Mouse (Mus musculus) liver, embryonic 12.5 days (tissue): Measurements from ENCODE around the gene Olfr967. TPM values are rescaled to one million over a fixed set of nuclear protein-coding genes. Genes with fewer than 3 reads are reported as not detected.
"Not testable (repeated sequence)": the region's sequence is repeated elsewhere in the genome, so short reads cannot be mapped to it uniquely, and the experiment has no call there.

Experiments used
- ATAC-seq: fragments of 200-750 bp; cut with Nextera tagmentation; 2 replicates; pipeline ENCODE4 v1.8.0; 2017; ENCODE audit warnings: moderate number of reproducible peaks, mild to moderate bottlenecking, moderate library complexity
- H3K27ac ChIP-seq: fragments of 300-500 bp; sonication (generic); 2 replicates; pipeline ENCODE4 v1.5.1; 2016; ENCODE audit warnings: mild to moderate bottlenecking
- H3K27me3 ChIP-seq: fragments of 300-500 bp; sonication (generic); replicated peaks from 2 replicates; pipeline ENCODE4 v1.6.1; 2016; ENCODE audit warnings: mild to moderate bottlenecking, moderate library complexity
- H3K36me3 ChIP-seq: fragments of 300-500 bp; sonication (generic); 2 replicates; pipeline ENCODE4 v1.6.1; 2016; ENCODE audit warnings: mild to moderate bottlenecking, moderate library complexity
- H3K4me1 ChIP-seq: fragments of 300-500 bp; sonication (generic); 2 replicates; pipeline ENCODE4 v1.6.1; 2016
- H3K4me2 ChIP-seq: fragments of 300-500 bp; sonication (generic); 2 replicates; pipeline ENCODE4 v1.6.1; 2016; ENCODE audit warnings: mild to moderate bottlenecking, moderate library complexity
- H3K4me3 ChIP-seq: fragments of 300-500 bp; sonication (generic); 2 replicates; pipeline ENCODE4 v1.5.1; 2016; ENCODE audit warnings: mild to moderate bottlenecking, moderate library complexity
- H3K9ac ChIP-seq: fragments of 300-500 bp; sonication (generic); 2 replicates; pipeline ENCODE4 v1.6.1; 2016; ENCODE audit warnings: mild to moderate bottlenecking, moderate library complexity
- H3K9me3 ChIP-seq: fragments of 300-500 bp; sonication (generic); replicated peaks from 2 replicates; pipeline ENCODE4 v1.6.1; 2016; ENCODE audit warnings: mild to moderate bottlenecking, moderate library complexity
- WGBS: fragments of 180-500 bp; shearing (Covaris S2); methylation state at CpG from one replicate; pipeline ENCODE4 v1.1.7; 2016; ENCODE audit not compliant: insufficient replicate concordance; 5-methylcytosine and 5-hydroxymethylcytosine counted together
- polyA plus RNA-seq: library from polyadenylated mRNA; unstranded; fragments of >200 nt; fragmentation: Nextera tagmentation; extraction: Ambion mirVana; gene quantifications from 2 replicates; pipeline ENCODE4 v1.2.1, GENCODE M21; 2016

Olfr967 gene
- polyA plus RNA-seq: not detected in 2 replicates

DNA sequence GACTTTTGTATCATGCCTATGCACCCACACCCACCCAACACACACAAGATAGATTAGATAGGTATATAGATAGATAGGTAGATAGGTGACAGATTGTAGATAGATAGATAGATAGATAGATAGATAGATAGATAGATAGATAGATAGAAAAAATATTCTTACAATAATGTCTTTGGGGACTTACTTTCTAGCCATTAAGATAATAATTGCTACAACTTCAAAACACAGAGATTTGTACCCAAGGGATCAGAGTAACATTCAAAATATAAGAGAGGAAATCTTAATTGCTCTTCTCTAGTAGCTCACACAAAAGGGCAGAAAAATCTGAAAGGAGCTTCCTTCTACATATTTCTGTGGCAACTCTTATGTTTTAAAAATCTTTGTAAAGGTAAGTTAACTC, at the start of gene Olfr967:
Gene Olfr967 (plus strand): TSS at position 301 of the 400 bp plus-strand sequence.
- H3K27ac ChIP-seq: no peak within 1 kb of the TSS
- no peak within 1 kb of the TSS for H3K9ac ChIP-seq
- no peaks in the 10 kb centered on the region for H3K9me3 ChIP-seq
- no peak within 1 kb of the TSS for H3K4me3 ChIP-seq
- no peaks in the 10 kb centered on the region for H3K27me3 ChIP-seq
- no peak for ATAC-seq
- H3K4me1 ChIP-seq: no peaks in the 10 kb centered on the region
- H3K4me2 ChIP-seq: no peak within 1 kb of the TSS
- H3K36me3 ChIP-seq: no peaks in the 10 kb centered on the region

DNA sequence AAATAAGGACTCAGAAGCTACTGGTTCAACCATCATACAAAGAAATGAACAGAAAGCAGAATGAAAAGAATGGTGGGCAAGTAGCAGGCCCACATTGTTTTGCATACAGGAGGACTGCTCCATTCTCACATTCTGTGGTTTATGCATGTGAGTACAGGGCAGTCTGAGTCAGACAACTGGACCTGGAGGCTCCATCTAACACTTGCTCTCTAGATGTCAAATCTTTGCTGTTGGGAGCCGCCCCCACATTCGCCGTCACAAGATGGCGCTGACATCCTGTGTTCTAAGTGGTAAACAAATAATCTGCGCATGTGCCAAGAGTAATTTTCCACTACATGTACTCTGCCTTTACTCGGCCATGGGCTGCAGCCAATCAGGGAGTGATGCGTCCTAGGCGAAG, 44.9 kb upstream of the Olfr967 start:
- H3K9me3 ChIP-seq, H3K4me2 ChIP-seq, ATAC-seq, H3K4me1 ChIP-seq, H3K36me3 ChIP-seq, H3K4me3 ChIP-seq, H3K27me3 ChIP-seq, H3K9ac ChIP-seq, H3K27ac ChIP-seq: not testable (repeated sequence)
- WGBS: 84% methylated on average over 8 of the region's 8 CpGs

DNA sequence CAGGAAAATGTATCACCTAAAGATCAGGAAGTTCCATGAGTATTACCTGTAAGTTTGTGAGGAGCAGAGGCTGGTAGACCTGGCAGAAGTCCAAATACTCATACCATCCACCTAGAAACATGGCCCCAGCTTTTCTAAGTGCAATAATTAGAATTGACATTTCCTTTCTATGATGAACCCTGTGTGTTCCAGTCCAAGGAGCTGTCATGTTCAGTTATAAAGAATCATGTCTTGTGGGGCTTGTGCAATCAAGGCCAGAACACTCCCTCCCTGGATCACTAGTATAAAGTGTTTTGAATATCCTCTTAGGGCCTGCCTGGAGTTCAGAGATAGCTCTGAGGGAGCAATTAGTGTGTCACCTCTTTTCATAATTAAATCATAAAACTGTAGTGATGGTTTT, 39.0 kb upstream of the Olfr967 start, which contains the start of gene Olfr149:
Gene Olfr149 (minus strand): TSS at position 101 of the 400 bp plus-strand sequence.
- no peak within 1 kb of the TSS for H3K27ac ChIP-seq
- no peak for ATAC-seq
- no peak within 1 kb of the TSS for H3K4me3 ChIP-seq
- H3K9ac ChIP-seq: no peak within 1 kb of the TSS
- no peaks in the 10 kb centered on the region for H3K27me3 ChIP-seq
- no peaks in the 10 kb centered on the region for H3K36me3 ChIP-seq
- no peak within 1 kb of the TSS for H3K4me2 ChIP-seq
- H3K9me3 ChIP-seq: no peaks in the 10 kb centered on the region
- H3K4me1 ChIP-seq: no peaks in the 10 kb centered on the region

DNA sequence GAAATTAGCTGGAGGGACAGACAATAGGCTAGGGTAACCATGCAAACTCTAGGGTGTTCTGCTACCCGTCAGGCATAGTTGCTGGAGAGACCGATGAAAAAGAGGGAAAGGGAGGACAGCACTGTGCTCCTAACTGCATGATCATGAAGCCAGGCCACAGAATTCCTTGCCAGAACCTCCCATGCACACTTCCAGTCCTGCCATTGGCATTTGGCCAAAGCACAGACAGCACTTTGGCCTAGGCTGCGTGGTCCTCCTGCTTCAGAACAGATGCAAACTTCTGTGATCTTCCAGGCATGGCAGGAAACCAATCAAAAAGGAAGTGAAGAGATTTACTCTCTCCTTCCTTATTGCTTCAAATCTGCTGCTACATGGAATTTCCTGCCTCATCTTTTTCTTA, 37.1 kb upstream of the Olfr967 start:
- Histone ChIP-seq H3K4me2 (no peak overlapping the region), H3K4me3 (no peak overlapping the region), H3K9me3 (no peaks in the 10 kb centered on the region), H3K36me3 (no peaks in the 10 kb centered on the region), H3K27ac (no peak overlapping the region), H3K4me1 (no peaks in the 10 kb centered on the region), H3K27me3 (no peaks in the 10 kb centered on the region), H3K9ac (no peak overlapping the region)
- no peak for ATAC-seq
- WGBS: 46% methylated on average over 3 of the region's 3 CpGs

DNA sequence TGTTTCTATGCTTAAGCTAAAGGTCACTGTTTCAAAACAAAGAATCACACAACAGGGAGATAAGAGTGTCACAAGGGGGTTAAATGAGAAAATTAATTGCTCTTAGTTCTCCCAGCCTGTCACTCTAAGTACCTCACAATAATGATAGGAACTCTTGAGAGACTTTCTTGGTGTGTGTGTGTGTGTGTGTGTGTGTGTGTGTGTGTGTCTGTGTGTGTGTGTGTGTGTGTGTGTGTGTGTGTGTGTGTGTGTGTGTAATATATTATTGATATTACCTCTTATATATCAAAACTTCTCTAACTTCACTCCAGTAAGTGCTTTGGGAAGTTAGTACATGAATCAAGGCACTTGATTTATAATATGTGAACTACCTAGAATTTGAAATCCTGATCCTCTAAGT, 35.0 kb upstream of the Olfr967 start, which contains the start of gene Olfr965:
Gene Olfr965 (plus strand): TSS at position 301 of the 400 bp plus-strand sequence.
- Histone ChIP-seq H3K4me1 (no peaks in the 10 kb centered on the region), H3K9me3 (no peaks in the 10 kb centered on the region), H3K4me2 (no peak within 1 kb of the TSS), H3K9ac (no peak within 1 kb of the TSS), H3K27ac (no peak within 1 kb of the TSS), H3K4me3 (no peak within 1 kb of the TSS), H3K36me3 (no peaks in the 10 kb centered on the region), H3K27me3 (no peaks in the 10 kb centered on the region)
- no peak for ATAC-seq

DNA sequence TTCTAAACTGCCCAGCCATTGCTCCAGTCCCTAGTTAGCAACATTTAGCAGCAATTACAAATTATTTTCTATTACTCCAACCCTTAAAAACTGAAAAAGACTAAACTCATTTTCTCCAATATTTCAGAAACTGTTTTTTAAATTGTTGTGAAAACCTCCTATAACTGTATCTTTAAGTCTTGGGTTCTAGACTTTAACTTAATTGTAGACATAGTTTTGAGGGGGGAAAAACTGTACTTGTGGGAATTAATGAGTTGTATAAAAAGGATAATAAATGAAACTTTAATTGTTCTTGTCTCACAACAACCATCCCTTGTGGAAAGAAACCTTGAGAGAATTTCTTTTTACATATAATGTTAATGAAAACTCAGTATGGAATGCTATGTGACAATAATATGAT, 15.4 kb upstream of the Olfr967 start, which contains the start of gene Olfr150:
Gene Olfr150 (plus strand): TSS at position 301 of the 400 bp plus-strand sequence.
- H3K4me1 ChIP-seq: no peaks in the 10 kb centered on the region
- H3K36me3 ChIP-seq: no peaks in the 10 kb centered on the region
- H3K9me3 ChIP-seq: no peaks in the 10 kb centered on the region
- no peak within 1 kb of the TSS for H3K27ac ChIP-seq
- no peak within 1 kb of the TSS for H3K4me2 ChIP-seq
- no peak within 1 kb of the TSS for H3K9ac ChIP-seq
- no peak for ATAC-seq
- H3K27me3 ChIP-seq: no peaks in the 10 kb centered on the region
- H3K4me3 ChIP-seq: no peak within 1 kb of the TSS

DNA sequence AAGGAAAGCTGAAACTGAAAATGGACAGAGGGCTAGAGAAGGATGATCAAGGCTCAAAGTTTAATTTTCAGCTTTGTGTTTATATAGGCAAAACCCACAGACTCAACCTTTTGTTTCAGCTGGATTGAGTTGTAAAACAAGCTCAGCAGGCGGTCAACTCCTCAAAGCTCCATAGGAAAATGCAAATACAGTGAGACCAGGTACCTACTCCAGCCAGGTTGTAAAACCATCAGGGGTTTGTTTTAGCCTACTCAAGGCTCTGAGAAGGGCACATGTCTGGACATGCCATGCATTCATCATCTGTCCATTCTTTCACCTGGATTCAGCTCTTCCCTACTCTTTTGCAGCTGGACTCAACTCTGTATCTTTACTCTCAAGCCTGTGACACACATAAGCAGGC, 5.3 kb upstream of the Olfr967 start:
- no peaks in the 10 kb centered on the region for H3K27me3 ChIP-seq
- no peaks in the 10 kb centered on the region for H3K9me3 ChIP-seq
- no peak overlapping the region for H3K9ac ChIP-seq
- H3K4me2 ChIP-seq: no peak overlapping the region
- H3K4me1 ChIP-seq: no peaks in the 10 kb centered on the region
- no peak for ATAC-seq
- WGBS: 70% methylated on average over 1 of the region's 1 CpGs
- H3K4me3 ChIP-seq: no peak overlapping the region
- no peaks in the 10 kb centered on the region for H3K36me3 ChIP-seq
- H3K27ac ChIP-seq: no peak overlapping the region

DNA sequence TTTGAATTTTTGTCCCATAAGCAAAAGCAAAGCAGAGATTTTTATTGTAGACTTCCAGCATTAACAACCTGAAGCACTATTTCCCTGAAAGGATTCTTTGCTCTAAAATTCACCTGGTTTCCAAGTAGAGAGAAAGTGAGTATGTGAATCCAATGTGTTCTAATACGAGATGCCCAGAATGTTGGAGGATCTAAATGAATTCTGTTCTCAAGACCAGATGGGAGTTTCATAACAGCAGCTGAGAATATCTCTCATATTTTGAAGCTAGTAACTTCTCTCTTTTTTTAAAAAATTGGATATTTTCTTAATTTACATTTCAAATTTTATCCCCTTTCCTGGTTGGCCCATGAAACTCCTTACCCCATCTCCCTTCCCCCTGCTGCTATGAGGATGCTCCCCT, 379 bp downstream of the Olfr967 start:
- Histone ChIP-seq H3K9me3 (no peaks in the 10 kb centered on the region), H3K27ac (no peak overlapping the region), H3K27me3 (no peaks in the 10 kb centered on the region), H3K9ac (no peak overlapping the region), H3K4me1 (no peaks in the 10 kb centered on the region), H3K36me3 (no peaks in the 10 kb centered on the region), H3K4me3 (no peak overlapping the region), H3K4me2 (no peak overlapping the region)
- 57% methylated on average over 1 of the region's 1 CpGs for WGBS
- no peak for ATAC-seq

DNA sequence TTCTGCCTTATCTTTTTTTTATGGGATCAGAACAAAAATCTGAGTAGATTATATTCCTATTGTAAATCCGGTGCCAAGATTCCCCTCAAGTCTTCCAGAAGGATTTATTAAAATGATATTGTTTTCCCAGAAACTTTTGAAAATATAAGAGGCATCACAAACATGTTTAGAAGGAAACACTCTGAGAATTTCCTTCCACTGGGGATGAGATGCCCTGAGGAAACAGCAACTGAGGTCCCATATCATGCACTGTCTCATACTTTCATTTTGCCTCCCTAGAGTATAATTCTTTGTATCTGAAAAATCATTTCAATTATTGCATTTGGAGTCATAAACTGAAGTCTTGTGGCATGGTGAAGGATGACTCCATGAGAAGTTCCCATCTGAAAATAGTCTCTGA, 37.1 kb downstream of the Olfr967 start, which contains the start of gene Olfr968:
Gene Olfr968 (minus strand): TSS at position 101 of the 400 bp plus-strand sequence.
- no peak within 1 kb of the TSS for H3K27ac ChIP-seq
- H3K4me3 ChIP-seq: no peak within 1 kb of the TSS
- H3K9me3 ChIP-seq: no peaks in the 10 kb centered on the region
- no peak within 1 kb of the TSS for H3K9ac ChIP-seq
- H3K4me1 ChIP-seq: no peaks in the 10 kb centered on the region
- no peak for ATAC-seq
- no peak within 1 kb of the TSS for H3K4me2 ChIP-seq
- 50% methylated on average over 1 of the region's 1 CpGs for WGBS
- H3K36me3 ChIP-seq: no peaks in the 10 kb centered on the region
- no peaks in the 10 kb centered on the region for H3K27me3 ChIP-seq

DNA sequence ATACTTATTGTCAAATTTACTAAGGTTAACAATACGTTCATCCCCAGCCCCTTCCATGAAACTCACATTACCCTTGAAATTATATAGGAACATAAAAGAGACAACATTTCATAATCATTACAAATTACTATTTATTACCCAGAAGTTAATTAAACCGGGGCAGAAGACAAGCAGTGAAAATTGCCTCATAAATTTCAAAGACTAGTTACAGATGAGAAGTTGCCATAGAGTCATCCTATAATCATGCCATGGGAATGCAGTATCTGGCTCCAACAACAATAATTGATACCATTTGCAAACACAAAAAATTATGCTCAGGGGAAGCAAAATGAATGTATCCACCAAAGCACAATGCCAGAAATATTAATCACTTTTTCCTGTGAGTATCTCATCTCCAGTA, 44.5 kb downstream of the Olfr967 start, which contains the start of gene Olfr969:
Gene Olfr969 (plus strand): TSS at position 388 of the 400 bp plus-strand sequence.
- no peak for ATAC-seq
- H3K36me3 ChIP-seq: no peaks in the 10 kb centered on the region
- H3K9ac ChIP-seq: no peak within 1 kb of the TSS
- H3K27ac ChIP-seq: no peak within 1 kb of the TSS
- H3K27me3 ChIP-seq: no peaks in the 10 kb centered on the region
- H3K4me1 ChIP-seq: no peaks in the 10 kb centered on the region
- no peaks in the 10 kb centered on the region for H3K9me3 ChIP-seq
- WGBS: 42% methylated on average over 2 of the region's 2 CpGs
- H3K4me3 ChIP-seq: no peak within 1 kb of the TSS
- no peak within 1 kb of the TSS for H3K4me2 ChIP-seq

Other genes starting within 250 kb of the Olfr967 start
- not detected in 2 replicates for gene Olfr957, start 230.4 kb upstream of the Olfr967 start, polyA plus RNA-seq
- not detected in 2 replicates for gene Olfr958, start 192.2 kb upstream of the Olfr967 start, polyA plus RNA-seq
- not detected in 2 replicates for gene Olfr959, start 170.7 kb upstream of the Olfr967 start, polyA plus RNA-seq
- 4.7 and 5.9 TPM in 2 replicates for gene AW551984, start 141.8 kb upstream of the Olfr967 start, polyA plus RNA-seq
- gene Olfr148, start 135.6 kb upstream of the Olfr967 start, polyA plus RNA-seq: not detected in 2 replicates
- not detected in 2 replicates for gene Olfr960, start 124.9 kb upstream of the Olfr967 start, polyA plus RNA-seq
- gene Olfr961, start 101.2 kb upstream of the Olfr967 start, polyA plus RNA-seq: not detected in 2 replicates
- gene Olfr963, start 79.0 kb upstream of the Olfr967 start, polyA plus RNA-seq: not detected in 2 replicates
- gene Olfr149, start 39.1 kb upstream of the Olfr967 start, polyA plus RNA-seq: not detected in 2 replicates
- not detected in 2 replicates for gene Olfr965, start 34.9 kb upstream of the Olfr967 start, polyA plus RNA-seq
- gene Olfr150, start 15.3 kb upstream of the Olfr967 start, polyA plus RNA-seq: not detected in 2 replicates
- not detected in 2 replicates for gene Olfr968, start 37.0 kb downstream of the Olfr967 start, polyA plus RNA-seq
- not detected in 2 replicates for gene Olfr969, start 44.7 kb downstream of the Olfr967 start, polyA plus RNA-seq
- gene Olfr970, start 62.6 kb downstream of the Olfr967 start, polyA plus RNA-seq: not detected in 2 replicates
- not detected in 2 replicates for gene Olfr971, start 90.6 kb downstream of the Olfr967 start, polyA plus RNA-seq
- not detected in 2 replicates for gene Olfr972, start 120.2 kb downstream of the Olfr967 start, polyA plus RNA-seq
- gene Olfr229, start 161.1 kb downstream of the Olfr967 start, polyA plus RNA-seq: not detected in 2 replicates
- not detected in 2 replicates for gene Olfr974, start 191.3 kb downstream of the Olfr967 start, polyA plus RNA-seq
- gene Olfr975, start 205.8 kb downstream of the Olfr967 start, polyA plus RNA-seq: not detected in 2 replicates
- not detected in 2 replicates for gene Olfr976, start 214.9 kb downstream of the Olfr967 start, polyA plus RNA-seq
- not detected in 2 replicates for gene Olfr978, start 245.9 kb downstream of the Olfr967 start, polyA plus RNA-seq